Mouse (Mus musculus) erythroblast, embryonic 14.5 days (primary cell): ENCODE results near the gene Pdxp.

Experiments used
- GATA1 ChIP-seq: IDR thresholded peaks from 2 replicates; pipeline ENCODE4 v1.6.1; 2012; ENCODE audit warnings: low read length, inconsistent platforms, mixed read lengths
- TAL1 ChIP-seq: IDR thresholded peaks from 3 replicates; pipeline ENCODE4 v1.6.1; 2012; ENCODE audit warnings: low read length, inconsistent platforms, mixed read lengths

GRCm38 (mm10) chr15:78896149-78896548 is 17.6 kb upstream of the Pdxp start:
- TF ChIP-seq GATA1: no peak
- TF ChIP-seq TAL1: no peak
